Mouse (Mus musculus): Measurements from ENCODE around the gene Syce1.

- no peak for TF ChIP-seq CTCF (conservative IDR thresholded peaks at IDR 0.05; ENCODE audit: low read length)
- TF ChIP-seq POU5F1 (IDR thresholded peaks at IDR 0.05; ENCODE audit: borderline replicate concordance, low read length), result no peak
These were observed 33.6 kb upstream of the Syce1 start for GRCm38 (mm10) chr7:140821305-140821652.

Measured in E14TG2a.4 (cell line).